Mouse (Mus musculus): ENCODE measurements around the gene Brd7. TPM values are rescaled to one million over a fixed set of nuclear protein-coding genes. Genes with fewer than 3 reads are reported as not detected.

Gene Brd7
- polyA plus RNA-seq, 1 experiment from 2014 or later, result 79.5 TPM

DNA sequence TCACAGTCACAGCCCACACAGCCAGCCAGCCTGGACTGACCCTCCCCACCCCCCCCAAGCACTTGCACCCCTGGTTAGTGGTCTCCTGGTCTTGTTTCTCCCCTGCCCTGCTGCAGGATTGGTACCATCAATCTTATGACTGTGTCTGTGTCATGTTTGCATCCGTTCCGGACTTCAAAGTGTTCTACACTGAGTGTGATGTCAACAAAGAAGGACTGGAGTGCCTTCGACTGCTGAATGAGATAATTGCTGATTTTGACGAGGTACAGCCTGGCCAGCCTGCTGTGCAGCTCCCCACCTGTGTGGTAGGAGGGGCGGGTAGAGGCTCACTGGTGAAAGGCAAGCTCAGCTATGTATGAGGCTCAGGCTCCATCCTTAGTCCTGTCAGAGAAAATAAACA is 36.7 kb downstream of the Brd7 start:
- no peak overlapping the region for H3K4me3 ChIP-seq
- no peak overlapping the region for H3K9ac ChIP-seq
- H3K4me1 ChIP-seq (replicated peaks), result peaks cover 10% of the 10 kb centered on the region
- no peak overlapping the region for H3K4me2 ChIP-seq
- H3K9me3 ChIP-seq (replicated peaks), result no peaks in the 10 kb centered on the region
- no peak overlapping the region for H3K27ac ChIP-seq (ENCODE audit: poor library complexity, severe bottlenecking)
- ATAC-seq (ENCODE audit: insufficient number of reproducible peaks, low FRiP score), result no peak
- H3K36me3 ChIP-seq, result peaks cover 53% of the 10 kb centered on the region
- H3K27me3 ChIP-seq (replicated peaks), result no peaks in the 10 kb centered on the region
- WGBS, result 48% methylated on average over 5 of the region's 5 CpGs

DNA sequence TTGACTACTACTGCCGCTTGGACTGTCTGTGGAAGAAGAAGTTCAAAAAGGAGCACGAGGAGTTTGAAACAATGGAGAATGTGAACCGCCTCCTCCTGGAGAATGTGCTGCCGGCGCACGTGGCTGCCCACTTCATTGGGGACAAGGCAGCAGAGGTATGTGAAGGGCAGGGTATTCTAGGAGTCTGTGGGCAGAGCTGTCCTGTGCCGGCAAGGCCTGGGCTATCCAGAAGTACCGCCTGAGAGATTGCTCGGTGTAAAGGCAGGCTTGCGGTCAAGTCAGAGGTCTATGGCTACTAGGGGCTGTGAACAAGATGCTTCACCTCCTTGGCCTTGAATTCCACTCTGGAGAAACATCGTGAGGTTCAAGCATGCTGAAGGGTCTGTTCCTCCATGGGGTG is 37.2 kb downstream of the Brd7 start:
- no peak overlapping the region for H3K4me2 ChIP-seq
- no peak overlapping the region for H3K9ac ChIP-seq
- 84% methylated on average over 11 of the region's 11 CpGs for WGBS
- H3K27me3 ChIP-seq (replicated peaks), result no peaks in the 10 kb centered on the region
- H3K4me1 ChIP-seq (replicated peaks), result peaks cover 10% of the 10 kb centered on the region
- H3K4me3 ChIP-seq, result no peak overlapping the region
- H3K36me3 ChIP-seq, result peaks cover 48% of the 10 kb centered on the region
- ATAC-seq (ENCODE audit: insufficient number of reproducible peaks, low FRiP score), result no peak
- H3K9me3 ChIP-seq (replicated peaks), result no peaks in the 10 kb centered on the region
- H3K27ac ChIP-seq (ENCODE audit: poor library complexity, severe bottlenecking), result no peak overlapping the region

DNA sequence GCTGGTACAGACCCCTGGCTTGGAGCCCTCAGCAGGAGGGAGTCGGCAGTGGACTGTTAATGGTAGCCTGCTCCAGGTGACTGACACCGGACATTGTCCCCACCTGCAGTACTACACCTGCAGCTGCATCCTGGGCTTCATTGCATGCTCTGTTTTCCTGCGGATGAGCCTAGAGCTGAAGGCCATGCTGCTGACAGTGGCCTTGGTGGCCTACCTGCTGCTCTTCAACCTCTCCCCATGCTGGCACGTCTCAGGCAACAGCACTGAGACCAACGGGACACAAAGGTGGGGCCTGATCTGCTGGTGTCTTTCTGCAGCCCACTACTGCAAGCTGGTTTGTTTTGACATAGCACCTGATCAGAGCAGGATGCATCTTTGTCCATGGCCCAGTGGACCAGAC is 38.5 kb downstream of the Brd7 start:
- peaks cover 39% of the 10 kb centered on the region for H3K36me3 ChIP-seq
- no peak overlapping the region for H3K27ac ChIP-seq (ENCODE audit: poor library complexity, severe bottlenecking)
- H3K9me3 ChIP-seq (replicated peaks), result no peaks in the 10 kb centered on the region
- no peak for ATAC-seq (ENCODE audit: insufficient number of reproducible peaks, low FRiP score)
- H3K9ac ChIP-seq, result no peak overlapping the region
- no peaks in the 10 kb centered on the region for H3K27me3 ChIP-seq (replicated peaks)
- 87% methylated on average over 5 of the region's 5 CpGs for WGBS
- peaks cover 10% of the 10 kb centered on the region for H3K4me1 ChIP-seq (replicated peaks)
- H3K4me3 ChIP-seq, result no peak overlapping the region
- H3K4me2 ChIP-seq, result no peak overlapping the region

DNA sequence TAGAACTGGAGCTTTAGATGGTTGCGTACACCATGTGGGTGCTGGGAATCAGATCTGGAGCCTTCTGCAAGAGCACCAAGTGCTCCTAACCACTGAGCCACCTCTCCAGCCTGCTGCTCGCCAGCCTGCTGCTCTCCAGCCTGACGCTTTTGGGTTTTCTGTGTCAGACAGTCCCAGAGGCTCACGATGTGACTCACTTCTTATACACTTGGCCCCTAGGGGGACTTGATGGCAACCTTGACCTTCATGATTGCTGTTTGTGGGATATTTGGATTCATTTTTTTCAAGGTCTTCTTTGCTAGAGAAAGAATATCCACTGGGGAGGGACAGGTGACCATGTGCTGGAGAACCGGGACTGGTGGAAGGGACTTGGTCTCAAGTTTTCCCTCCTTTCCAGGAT is 40.6 kb downstream of the Brd7 start:
- no peak overlapping the region for H3K9ac ChIP-seq
- no peak for ATAC-seq (ENCODE audit: insufficient number of reproducible peaks, low FRiP score)
- 86% methylated on average over 5 of the region's 5 CpGs for WGBS
- H3K4me2 ChIP-seq, result no peak overlapping the region
- peaks cover 22% of the 10 kb centered on the region for H3K36me3 ChIP-seq
- no peaks in the 10 kb centered on the region for H3K9me3 ChIP-seq (replicated peaks)
- H3K27ac ChIP-seq (ENCODE audit: poor library complexity, severe bottlenecking), result no peak overlapping the region
- no peaks in the 10 kb centered on the region for H3K27me3 ChIP-seq (replicated peaks)
- peaks cover 19% of the 10 kb centered on the region for H3K4me1 ChIP-seq (replicated peaks)
- H3K4me3 ChIP-seq, result no peak overlapping the region

DNA sequence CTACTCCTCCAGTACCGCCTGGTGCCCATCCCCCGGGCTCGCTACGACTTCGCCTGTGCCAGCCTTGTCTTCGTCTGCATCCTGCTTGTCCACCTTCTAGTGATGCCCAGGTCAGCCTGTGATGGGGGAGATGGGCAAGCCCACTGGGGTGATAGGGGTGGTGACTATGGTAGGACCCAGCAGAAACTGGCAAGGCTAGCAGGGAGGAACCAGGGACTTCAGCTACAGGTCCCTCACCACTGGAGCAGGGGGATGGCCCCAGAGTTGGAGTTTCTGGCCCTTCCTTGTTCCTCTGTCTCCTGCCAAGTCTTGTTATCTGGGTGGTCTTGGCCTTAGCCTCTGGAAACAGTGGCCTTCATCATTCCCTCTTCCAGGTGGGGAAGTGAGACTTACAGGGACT is 41.9 kb downstream of the Brd7 start:
- Histone ChIP-seq H3K4me1 (replicated peaks) (peaks cover 18% of the 10 kb centered on the region), H3K36me3 (peaks cover 10% of the 10 kb centered on the region), H3K27ac (ENCODE audit: poor library complexity, severe bottlenecking) (no peak overlapping the region), H3K9me3 (replicated peaks) (no peaks in the 10 kb centered on the region), H3K9ac (no peak overlapping the region), H3K4me2 (no peak overlapping the region), H3K27me3 (replicated peaks) (no peaks in the 10 kb centered on the region; the same call in 1 of the 2 replicates), H3K4me3 (no peak overlapping the region)
- ATAC-seq (ENCODE audit: insufficient number of reproducible peaks, low FRiP score), result no peak
- WGBS, result 85% methylated on average over 6 of the region's 6 CpGs

DNA sequence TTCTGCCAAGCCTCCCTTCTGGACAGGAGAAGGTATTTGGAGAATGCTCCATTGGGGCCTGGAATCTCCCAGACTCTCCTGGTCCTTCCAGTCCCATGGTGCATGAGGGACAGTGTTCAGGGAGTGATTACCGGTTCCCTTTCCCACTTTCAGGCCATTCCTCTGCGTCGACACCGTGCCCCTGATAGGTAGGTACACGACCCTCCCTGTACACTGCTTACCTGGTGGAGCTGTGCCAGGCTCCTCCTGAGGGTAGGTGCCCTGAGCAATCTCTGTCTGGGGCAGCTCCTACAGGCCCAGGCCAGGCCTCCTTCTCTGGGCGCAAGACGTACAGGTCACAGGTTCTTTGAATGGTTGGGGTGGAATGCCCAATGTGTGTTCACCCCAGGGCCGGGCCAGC is 43.8 kb downstream of the Brd7 start:
- no peak for ATAC-seq (ENCODE audit: insufficient number of reproducible peaks, low FRiP score)
- Histone ChIP-seq H3K4me3 (no peak overlapping the region), H3K27me3 (replicated peaks) (peaks cover 9% of the 10 kb centered on the region; the same call in 1 of the 2 replicates), H3K9me3 (replicated peaks) (no peaks in the 10 kb centered on the region), H3K9ac (no peak overlapping the region), H3K4me2 (no peak overlapping the region), H3K4me1 (replicated peaks) (peaks cover 14% of the 10 kb centered on the region), H3K36me3 (no peaks in the 10 kb centered on the region), H3K27ac (ENCODE audit: poor library complexity, severe bottlenecking) (no peak overlapping the region)
- 77% methylated on average over 8 of the region's 8 CpGs for WGBS

DNA sequence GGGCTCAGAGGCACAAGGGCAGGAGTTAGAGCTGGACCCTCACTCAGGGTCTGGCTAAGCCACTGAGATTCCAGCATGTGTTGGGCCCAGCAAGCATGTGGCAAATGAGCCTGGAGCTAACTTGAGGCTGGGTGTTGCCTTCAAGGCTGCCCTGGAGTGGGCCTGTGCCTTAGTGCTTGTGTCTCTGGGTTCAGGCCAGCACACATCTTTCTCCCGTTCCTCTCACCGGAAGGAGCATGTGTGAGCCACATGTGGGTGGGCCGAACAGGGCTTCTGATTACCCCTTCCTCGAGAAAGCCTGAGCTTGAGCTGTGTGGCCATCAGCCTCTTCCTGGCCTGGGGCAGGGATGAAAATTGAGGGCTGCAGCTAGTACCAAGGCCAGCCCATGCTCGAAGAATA is 44.7 kb downstream of the Brd7 start:
- no peaks in the 10 kb centered on the region for H3K36me3 ChIP-seq
- no peak overlapping the region for H3K9ac ChIP-seq
- WGBS, result 73% methylated on average over 5 of the region's 5 CpGs
- no peaks in the 10 kb centered on the region for H3K9me3 ChIP-seq (replicated peaks)
- no peak overlapping the region for H3K4me3 ChIP-seq
- peaks cover 15% of the 10 kb centered on the region for H3K27me3 ChIP-seq (replicated peaks)
- H3K4me2 ChIP-seq, result no peak overlapping the region
- H3K27ac ChIP-seq (ENCODE audit: poor library complexity, severe bottlenecking), result no peak overlapping the region
- no peak for ATAC-seq (ENCODE audit: insufficient number of reproducible peaks, low FRiP score)
- H3K4me1 ChIP-seq (replicated peaks), result peaks cover 16% of the 10 kb centered on the region

DNA sequence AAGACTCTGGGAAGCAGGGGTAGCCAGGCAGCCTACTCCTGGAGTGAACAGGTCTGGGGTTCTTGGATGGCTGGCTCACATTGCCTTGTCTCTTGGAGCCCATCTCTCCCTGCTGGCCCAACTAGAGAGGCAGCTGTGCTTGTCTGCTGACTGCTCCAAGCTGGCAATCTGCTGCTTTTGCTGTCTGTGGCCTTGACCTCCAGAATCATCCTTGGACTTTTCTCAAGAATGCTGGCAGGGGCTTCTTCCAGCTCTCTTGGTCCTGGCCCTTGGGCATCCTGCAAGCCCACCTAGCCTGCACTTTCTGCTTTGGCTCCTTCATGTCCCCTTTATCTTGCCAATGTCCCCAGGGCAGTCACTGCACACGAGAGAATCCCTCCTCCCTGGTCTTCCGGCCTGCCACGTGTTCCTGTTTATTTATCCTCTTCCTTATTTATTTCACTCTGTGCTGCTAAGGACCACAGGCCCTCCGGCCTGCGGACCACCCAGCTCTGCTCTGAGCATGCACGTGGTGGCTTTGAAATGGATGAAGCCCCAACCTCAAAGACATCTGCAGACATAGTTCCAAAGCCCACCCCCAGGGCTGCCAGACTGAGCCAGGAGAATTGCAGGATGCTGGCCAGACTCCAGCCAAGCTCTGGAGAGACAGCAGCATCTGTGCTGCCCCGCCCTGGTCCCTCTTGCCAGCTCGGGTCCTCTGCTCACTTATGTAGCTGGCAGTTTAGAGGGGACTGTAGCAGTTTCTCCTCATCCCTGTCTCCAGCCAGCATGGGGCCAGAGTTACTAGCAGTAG is 45.7 kb downstream of the Brd7 start:
- H3K4me1 ChIP-seq (replicated peaks), result peaks cover 16% of the 10 kb centered on the region
- H3K27ac ChIP-seq (ENCODE audit: poor library complexity, severe bottlenecking), result no peak overlapping the region
- peaks cover 17% of the 10 kb centered on the region for H3K27me3 ChIP-seq (replicated peaks)
- no peaks in the 10 kb centered on the region for H3K36me3 ChIP-seq
- ATAC-seq (ENCODE audit: insufficient number of reproducible peaks, low FRiP score), result no peak; the same call in 1 of the 2 replicates
- no peak overlapping the region for H3K4me3 ChIP-seq
- no peak overlapping the region; the same call in 1 of the 2 replicates for H3K9ac ChIP-seq
- no peak overlapping the region for H3K4me2 ChIP-seq
- no peaks in the 10 kb centered on the region for H3K9me3 ChIP-seq (replicated peaks)
- 45% methylated on average over 8 of the region's 8 CpGs for WGBS

DNA sequence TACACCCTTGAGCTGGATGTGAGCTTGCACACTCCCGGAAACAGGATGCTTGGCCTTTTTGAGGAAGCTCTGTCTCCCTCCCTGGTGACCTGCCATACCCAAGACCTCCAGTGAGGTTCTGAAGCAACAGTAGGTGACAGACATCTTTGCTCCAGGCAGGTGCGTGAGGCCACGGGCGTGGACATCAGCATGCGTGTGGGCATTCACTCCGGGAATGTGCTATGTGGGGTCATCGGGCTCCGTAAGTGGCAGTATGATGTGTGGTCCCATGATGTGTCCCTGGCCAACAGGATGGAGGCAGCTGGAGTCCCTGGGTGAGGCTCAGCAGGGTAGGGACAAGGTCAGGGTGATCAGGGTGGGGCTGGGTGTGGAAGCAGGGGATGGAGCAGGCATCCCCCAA is 46.7 kb downstream of the Brd7 start:
- ATAC-seq (ENCODE audit: insufficient number of reproducible peaks, low FRiP score), result no peak
- Histone ChIP-seq H3K4me3 (no peak overlapping the region), H3K9me3 (replicated peaks) (no peaks in the 10 kb centered on the region), H3K36me3 (no peaks in the 10 kb centered on the region), H3K9ac (no peak overlapping the region), H3K4me1 (replicated peaks) (peaks cover 16% of the 10 kb centered on the region), H3K27ac (ENCODE audit: poor library complexity, severe bottlenecking) (no peak overlapping the region), H3K4me2 (no peak overlapping the region), H3K27me3 (replicated peaks) (peaks cover 17% of the 10 kb centered on the region)
- 92% methylated on average over 8 of the region's 8 CpGs for WGBS

DNA sequence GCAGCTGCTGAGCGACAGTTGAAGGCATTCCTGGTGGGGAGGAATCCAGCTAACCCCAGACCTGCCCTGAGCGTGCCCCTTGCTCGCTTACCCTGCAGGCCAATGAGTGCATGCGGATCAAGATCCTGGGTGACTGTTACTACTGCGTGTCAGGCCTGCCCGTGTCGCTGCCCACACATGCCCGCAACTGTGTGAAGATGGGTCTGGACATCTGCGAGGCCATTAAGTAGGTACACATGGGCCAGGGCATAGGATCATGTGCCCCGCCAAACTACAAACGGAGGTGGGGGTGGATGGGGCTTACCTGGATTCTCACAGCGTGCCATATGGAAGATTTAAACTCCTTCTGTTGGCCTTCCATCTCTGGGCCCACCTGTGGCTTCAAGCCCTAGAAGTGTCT is 48.0 kb downstream of the Brd7 start:
- no peak overlapping the region for H3K4me3 ChIP-seq
- no peaks in the 10 kb centered on the region for H3K9me3 ChIP-seq (replicated peaks)
- ATAC-seq (ENCODE audit: insufficient number of reproducible peaks, low FRiP score), result no peak
- H3K27ac ChIP-seq (ENCODE audit: poor library complexity, severe bottlenecking), result no peak overlapping the region
- H3K9ac ChIP-seq, result no peak overlapping the region
- peaks cover 16% of the 10 kb centered on the region for H3K4me1 ChIP-seq (replicated peaks)
- peaks cover 17% of the 10 kb centered on the region for H3K27me3 ChIP-seq (replicated peaks)
- H3K36me3 ChIP-seq, result no peaks in the 10 kb centered on the region
- WGBS, result 87% methylated on average over 12 of the region's 12 CpGs
- no peak overlapping the region for H3K4me2 ChIP-seq

DNA sequence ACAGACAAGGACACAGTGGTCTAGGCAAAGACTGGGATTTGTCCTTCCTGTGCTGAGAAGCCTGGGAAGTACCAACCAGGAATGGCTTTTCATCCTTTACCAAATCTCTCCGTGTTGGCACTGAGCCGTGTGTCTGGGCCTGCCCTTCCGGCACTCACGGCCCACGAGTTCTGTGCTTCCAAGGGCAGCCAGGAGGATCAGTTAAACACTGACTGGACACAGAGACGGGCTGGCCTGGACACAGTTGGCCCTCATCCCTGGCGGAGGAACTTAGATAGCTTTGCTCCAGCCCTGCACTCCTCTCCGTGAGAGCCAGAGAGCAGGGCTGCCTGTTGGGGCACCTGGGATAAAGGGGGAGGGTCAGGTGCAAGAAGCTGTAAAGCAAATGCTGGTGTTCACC is 49.0 kb downstream of the Brd7 start:
- H3K4me2 ChIP-seq, result no peak overlapping the region
- no peaks in the 10 kb centered on the region for H3K36me3 ChIP-seq
- H3K9me3 ChIP-seq (replicated peaks), result no peaks in the 10 kb centered on the region
- WGBS, result 73% methylated on average over 8 of the region's 8 CpGs
- H3K27ac ChIP-seq (ENCODE audit: poor library complexity, severe bottlenecking), result no peak overlapping the region
- H3K27me3 ChIP-seq (replicated peaks), result peaks cover 17% of the 10 kb centered on the region
- ATAC-seq (ENCODE audit: insufficient number of reproducible peaks, low FRiP score), result no peak
- no peak overlapping the region for H3K9ac ChIP-seq
- H3K4me1 ChIP-seq (replicated peaks), result peaks cover 20% of the 10 kb centered on the region
- no peak overlapping the region for H3K4me3 ChIP-seq

DNA sequence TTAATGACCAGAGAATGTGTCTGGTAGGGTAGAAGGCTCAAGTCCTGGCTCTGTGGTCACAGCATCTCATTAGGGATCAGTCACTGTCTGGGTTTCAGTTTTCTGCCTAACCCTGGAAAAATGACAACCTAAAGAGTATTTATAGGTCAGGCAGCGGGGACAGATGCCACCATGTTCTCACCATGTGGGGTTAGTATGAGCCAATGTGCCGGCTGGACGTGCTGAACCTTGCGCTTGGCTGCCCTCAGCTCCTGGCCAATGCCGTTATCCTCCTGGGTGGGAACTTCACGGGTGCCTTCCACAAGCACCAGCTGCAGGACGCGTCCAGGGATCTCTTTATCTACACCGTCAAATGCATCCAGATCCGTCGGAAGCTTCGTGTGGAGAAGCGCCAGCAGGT is 51.7 kb downstream of the Brd7 start:
- ATAC-seq (ENCODE audit: insufficient number of reproducible peaks, low FRiP score), result no peak
- H3K9me3 ChIP-seq (replicated peaks), result no peaks in the 10 kb centered on the region
- WGBS, result 85% methylated on average over 13 of the region's 13 CpGs

More for the DNA sequence above, 51.7 kb downstream of the Brd7 start:
- Histone ChIP-seq H3K4me3 (no peak overlapping the region), H3K4me2 (no peak overlapping the region), H3K4me1 (replicated peaks) (peaks cover 11% of the 10 kb centered on the region; the same call in 1 of the 2 replicates), H3K36me3 (no peaks in the 10 kb centered on the region), H3K27ac (ENCODE audit: poor library complexity, severe bottlenecking) (no peak overlapping the region), H3K9ac (no peak overlapping the region), H3K27me3 (replicated peaks) (peaks cover 17% of the 10 kb centered on the region)
